Mouse (Mus musculus): ENCODE data around the gene Epb41l1.

The Epb41l1 gene

GRCm38 (mm10) chr2:156538817-156539555 is 118.3 kb downstream of the Epb41l1 start:
- DNase-seq (ENCODE audit: low spot score), result no peak

- DNase-seq (ENCODE audit: low spot score), result no peak
These were observed 120.3 kb downstream of the Epb41l1 start for GRCm38 (mm10) chr2:156540991-156541390.

- no peak for DNase-seq (ENCODE audit: low spot score)
These were observed 121.7 kb downstream of the Epb41l1 start for GRCm38 (mm10) chr2:156542410-156542809.

GRCm38 (mm10) chr2:156543804-156544203 is 123.1 kb downstream of the Epb41l1 start:
- no peak for DNase-seq (ENCODE audit: low spot score)

- DNase-seq (ENCODE audit: low spot score), result peak; percentile 86
These were observed 126.6 kb downstream of the Epb41l1 start, which contains the start of gene Aar2 for GRCm38 (mm10) chr2:156547123-156547891. Gene Aar2 (plus strand): TSS chr2:156547584.

- DNase-seq (ENCODE audit: low spot score), result no peak
These were observed 131.7 kb downstream of the Epb41l1 start for GRCm38 (mm10) chr2:156552421-156552820.

- DNase-seq (ENCODE audit: low spot score), result no peak
These were observed 141.1 kb downstream of the Epb41l1 start for GRCm38 (mm10) chr2:156561808-156562207.

GRCm38 (mm10) chr2:156563557-156563956 is 142.8 kb downstream of the Epb41l1 start:
- DNase-seq (ENCODE audit: low spot score), result no peak

- no peak for DNase-seq (ENCODE audit: low spot score)
These were observed 145.8 kb downstream of the Epb41l1 start for GRCm38 (mm10) chr2:156566512-156566911.

GRCm38 (mm10) chr2:156568647-156569046 is 147.9 kb downstream of the Epb41l1 start:
- DNase-seq (ENCODE audit: low spot score), result no peak

- DNase-seq (ENCODE audit: low spot score), result no peak
These were observed 148.6 kb downstream of the Epb41l1 start for GRCm38 (mm10) chr2:156569261-156569660.

GRCm38 (mm10) chr2:156571521-156571920 is 150.8 kb downstream of the Epb41l1 start:
- DNase-seq (ENCODE audit: low spot score), result no peak

GRCm38 (mm10) chr2:156576850-156577587 is 156.3 kb downstream of the Epb41l1 start:
- DNase-seq (ENCODE audit: low spot score), result no peak

- no peak for DNase-seq (ENCODE audit: low spot score)
These were observed 159.8 kb downstream of the Epb41l1 start for GRCm38 (mm10) chr2:156580507-156580906.

GRCm38 (mm10) chr2:156581244-156581643 is 160.5 kb downstream of the Epb41l1 start:
- no peak for DNase-seq (ENCODE audit: low spot score)

GRCm38 (mm10) chr2:156582887-156583286 is 162.2 kb downstream of the Epb41l1 start:
- DNase-seq (ENCODE audit: low spot score), result no peak

- DNase-seq (ENCODE audit: low spot score), result peak; percentile 27
These were observed 163.6 kb downstream of the Epb41l1 start for GRCm38 (mm10) chr2:156584154-156584796.

- peak; percentile 65 for DNase-seq (ENCODE audit: low spot score)
These were observed 164.2 kb downstream of the Epb41l1 start for GRCm38 (mm10) chr2:156584797-156585471.

- DNase-seq (ENCODE audit: low spot score), result no peak
These were observed 168.8 kb downstream of the Epb41l1 start for GRCm38 (mm10) chr2:156589481-156589880.

Data from adipocyte (in vitro differentiated cells).